Comparison of ENCODE assay signal across 8 mouse cellular contexts in the genomic region with DNA sequence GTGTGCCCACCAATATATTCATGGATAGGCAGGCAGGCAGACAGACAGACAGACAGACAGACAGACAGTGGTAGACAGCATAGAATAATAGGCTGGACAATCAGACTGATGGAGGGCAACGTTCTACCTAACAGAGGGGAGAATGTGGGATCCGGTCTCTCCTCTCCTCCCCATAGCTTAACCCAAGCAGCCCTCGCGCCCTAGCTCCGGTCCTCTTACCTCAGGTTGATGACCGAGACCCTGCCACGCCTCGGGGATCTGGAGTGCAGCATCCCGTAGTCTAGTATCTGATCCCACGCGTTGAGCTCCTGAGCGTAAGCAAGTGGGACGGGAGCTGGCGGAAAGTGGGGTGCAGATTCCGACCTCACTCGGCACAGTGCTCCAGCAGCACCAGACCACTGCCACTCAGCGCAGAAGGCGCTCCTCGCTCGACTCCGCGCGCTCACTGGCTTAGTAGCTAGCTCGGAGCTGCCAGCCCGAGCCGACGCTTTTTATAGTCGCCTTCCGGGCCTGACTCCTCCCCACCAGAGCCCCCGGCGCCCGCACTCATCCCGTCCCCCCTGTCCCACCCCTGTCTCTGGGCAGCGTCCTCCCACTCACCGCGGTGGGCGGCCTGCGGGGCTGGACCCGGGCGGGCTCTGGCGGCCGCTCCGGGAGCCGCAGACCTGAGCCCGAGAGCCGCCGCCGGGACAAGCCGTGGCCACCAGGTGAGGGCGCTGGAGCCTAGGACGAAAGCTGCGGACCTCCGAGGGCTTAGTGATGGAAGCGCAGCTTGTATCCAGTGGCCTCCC. TPM values are rescaled to one million over a fixed set of nuclear protein-coding genes. Genes with fewer than 3 reads are reported as not detected.
DNase-seq lines count a peak whose midpoint lies in the region; ATAC-seq and TF ChIP-seq lines count a peak whose summit lies in the region.

A gene (minus strand): TSS at position 464 of the 791 bp plus-strand sequence.

- no peaks in the 10 kb centered on the region for H3K9me3 ChIP-seq in E14TG2a.4 (ENCODE audit: low read length)
- no peaks in the 10 kb centered on the region for H3K9me3 ChIP-seq in forebrain, embryonic 16.5 days (ENCODE audit: control insufficient read depth, low read length)
- H3K9me3 ChIP-seq in liver, embryonic 14.5 days (ENCODE audit: control insufficient read depth, low read length), result no peaks in the 10 kb centered on the region
- no peaks in the 10 kb centered on the region for H3K9me3 ChIP-seq in neural tube, embryonic 12.5 days
- H3K9me3 ChIP-seq in stomach, postnatal 0 days (ENCODE audit: control insufficient read depth, low read length), result no peaks in the 10 kb centered on the region

- WGBS in forebrain, embryonic 16.5 days, result under 1% methylated on average over 54 of the region's 54 CpGs
- WGBS in liver, embryonic 14.5 days (ENCODE audit: insufficient replicate concordance), result 2% methylated on average over 54 of the region's 54 CpGs
- under 1% methylated on average over 54 of the region's 54 CpGs for whole genome bisulfite sequencing in neural tube, embryonic 12.5 days
- WGBS in stomach, postnatal 0 days, result 1% methylated on average over 54 of the region's 54 CpGs

- peak; percentile 90 for ATAC-seq in forebrain, embryonic 16.5 days
- ATAC-seq in liver, embryonic 14.5 days (ENCODE audit: insufficient read depth), result no peak
- ATAC-seq in neural tube, embryonic 12.5 days (ENCODE audit: low FRiP score, low read depth), result peak; percentile 84
- peak; percentile 71 for ATAC-seq in stomach, postnatal 0 days (ENCODE audit: low FRiP score, low TSS enrichment)

- intact Hi-C loops in heart, postnatal 14 days (cut with DNase I), result loop anchor here (1.0 to 2.0 kb wide), 4 partner anchors 65 to 269 kb away; a partner anchor contains a TSS

- peaks cover 11% of the 10 kb centered on the region for H3K4me1 ChIP-seq in E14TG2a.4 (replicated peaks; ENCODE audit: low read depth, low read length)
- peaks cover 12% of the 10 kb centered on the region for H3K4me1 ChIP-seq in forebrain, embryonic 16.5 days (replicated peaks; ENCODE audit: control insufficient read depth, insufficient read depth, low read length)
- no peaks in the 10 kb centered on the region for H3K4me1 ChIP-seq in liver, embryonic 14.5 days (replicated peaks; ENCODE audit: control insufficient read depth in 2 of 2, insufficient read depth in 2 of 2, low read length in 1 of 2)
- H3K4me1 ChIP-seq in neural tube, embryonic 12.5 days, result peaks cover 14% of the 10 kb centered on the region
- no peaks in the 10 kb centered on the region for H3K4me1 ChIP-seq in stomach, postnatal 0 days (replicated peaks; ENCODE audit: control insufficient read depth, insufficient read depth)

- no peak for TF ChIP-seq CTCF in E14TG2a.4 (conservative IDR thresholded peaks at IDR 0.05; ENCODE audit: low read length)
- peak; percentile 69 for TF ChIP-seq CTCF in liver, embryonic 14.5 days (IDR thresholded peaks at IDR 0.05; ENCODE audit: low read depth)
- TF ChIP-seq CTCF in stomach, postnatal 0 days (IDR thresholded peaks at IDR 0.05; ENCODE audit: low read depth), result peak; percentile 84

- peak; percentile 85 for DNase-seq in cerebellum, adult 11-12 months
- DNase-seq in heart, postnatal 14 days, result peak; percentile 85 to 90
- DNase-seq in kidney, postnatal 4 days, result peak; percentile 92 to 94
- DNase-seq in liver, embryonic 14.5 days (ENCODE audit: low read depth in 3 of 3, low spot score in 3 of 3), result peak in 1 of 3 experiments; percentile 4
- peak; percentile 86 for DNase-seq in stomach, postnatal 0 days (ENCODE audit: low spot score)

- H3K9ac ChIP-seq in forebrain, embryonic 16.5 days (replicated peaks; ENCODE audit: low read depth, low read length), result peak within 1 kb of the TSS; percentile 58
- H3K9ac ChIP-seq in liver, embryonic 14.5 days (replicated peaks), result no peak within 1 kb of the TSS
- peak within 1 kb of the TSS; percentile 33 for H3K9ac ChIP-seq in neural tube, embryonic 12.5 days
- H3K9ac ChIP-seq in stomach, postnatal 0 days (ENCODE audit: low read length), result no peak within 1 kb of the TSS; the same call in 1 of the 2 replicates

- peak within 1 kb of the TSS; percentile 69 for H3K4me2 ChIP-seq in forebrain, embryonic 16.5 days (ENCODE audit: low read length)
- peak within 1 kb of the TSS; percentile 44 for H3K4me2 ChIP-seq in liver, embryonic 14.5 days (ENCODE audit: low read depth)
- peak within 1 kb of the TSS; percentile 82 for H3K4me2 ChIP-seq in neural tube, embryonic 12.5 days (replicated peaks)
- peak within 1 kb of the TSS; percentile 69 for H3K4me2 ChIP-seq in stomach, postnatal 0 days (replicated peaks; ENCODE audit: low read depth)

- no peak for TF ChIP-seq EP300 in liver, embryonic 14.5 days (IDR thresholded peaks at IDR 0.05; ENCODE audit: low read depth)
- TF ChIP-seq EP300 in stomach, postnatal 0 days (optimal IDR thresholded peaks at IDR 0.05), result no peak

- H3K27me3 ChIP-seq in E14TG2a.4 (ENCODE audit: insufficient read depth, low read length), result peaks cover 40% of the 10 kb centered on the region
- 0 out of 2 replicates have a peak, but pooled peaks cover 6% of the 10 kb centered on the region for H3K27me3 ChIP-seq in forebrain, embryonic 16.5 days (replicated peaks; ENCODE audit: control insufficient read depth, insufficient read depth, low read length)
- H3K27me3 ChIP-seq in liver, embryonic 14.5 days (ENCODE audit: control insufficient read depth, insufficient read depth, low read length), result peaks cover 28% of the 10 kb centered on the region
- H3K27me3 ChIP-seq in neural tube, embryonic 12.5 days (replicated peaks), result peaks cover 34% of the 10 kb centered on the region
- peaks cover 6% of the 10 kb centered on the region for H3K27me3 ChIP-seq in stomach, postnatal 0 days (ENCODE audit: control insufficient read depth, insufficient read depth, low read length)

- H3K36me3 ChIP-seq in E14TG2a.4 (ENCODE audit: insufficient read depth, low read length), result no peaks in the 10 kb centered on the region
- no peaks in the 10 kb centered on the region for H3K36me3 ChIP-seq in forebrain, embryonic 16.5 days (ENCODE audit: control insufficient read depth, insufficient read depth)
- no peaks in the 10 kb centered on the region for H3K36me3 ChIP-seq in liver, embryonic 14.5 days (replicated peaks; ENCODE audit: control insufficient read depth, insufficient read depth, low read depth)
- H3K36me3 ChIP-seq in neural tube, embryonic 12.5 days, result no peaks in the 10 kb centered on the region
- no peaks in the 10 kb centered on the region for H3K36me3 ChIP-seq in stomach, postnatal 0 days (ENCODE audit: control insufficient read depth, insufficient read depth, low read length)

- no peak within 1 kb of the TSS for H3K27ac ChIP-seq in forebrain, embryonic 16.5 days (ENCODE audit: low read length)
- H3K27ac ChIP-seq in liver, embryonic 14.5 days, result no peak within 1 kb of the TSS
- no peak within 1 kb of the TSS for H3K27ac ChIP-seq in neural tube, embryonic 12.5 days
- H3K27ac ChIP-seq in stomach, postnatal 0 days (replicated peaks), result no peak within 1 kb of the TSS

- H3K4me3 ChIP-seq in E14TG2a.4 (replicated peaks; ENCODE audit: low read length), result peak within 1 kb of the TSS; percentile 76
- H3K4me3 ChIP-seq in forebrain, embryonic 16.5 days (replicated peaks; ENCODE audit: low read length), result peak within 1 kb of the TSS; percentile 56
- H3K4me3 ChIP-seq in liver, embryonic 14.5 days (ENCODE audit: insufficient read depth in 1 of 2, low read depth in 2 of 2, low read length in 2 of 2), result 0 out of 4 replicates have a peak within 1 kb of the TSS, but pooled peaks of 1 of the 2 experiments have one; percentile 23
- H3K4me3 ChIP-seq in neural tube, embryonic 12.5 days, result peak within 1 kb of the TSS; percentile 49
- H3K4me3 ChIP-seq in stomach, postnatal 0 days (ENCODE audit: low read depth, low read length), result peak within 1 kb of the TSS; percentile 42

RNA-seq across cellular contexts. Expression of the gene that starts here (rescaled TPM):
- 0.51 and 0.60 TPM in 2 replicates for polyA plus RNA-seq in forebrain, embryonic 16.5 days (2015; fragmentation: Nextera tagmentation; extraction: Ambion mirVana)
- total RNA-seq in heart, postnatal 14 days (2021), result under 1 TPM; 0.41 to 0.68 TPM
- 0.02 TPM in 1 of 2 replicates, not detected in the other for polyA plus RNA-seq in liver, embryonic 14.5 days (2012; rRNA removed)
- polyA plus RNA-seq in liver, embryonic 14.5 days (2014; fragmentation: Nextera tagmentation; extraction: Ambion mirVana), result 0.06 TPM in 1 of 2 replicates, not detected in the other
- polyA plus RNA-seq in neural tube, embryonic 12.5 days (2016; fragmentation: Nextera tagmentation; extraction: Ambion mirVana), result 0.08 and 0.20 TPM in 2 replicates
- polyA plus RNA-seq in stomach, postnatal 0 days (2015; fragmentation: Nextera tagmentation; extraction: Ambion mirVana), result 0.40 and 0.45 TPM in 2 replicates

Comparison
In these comparisons a context has a peak if more than half of its experiments do, and no peak if none do; other contexts are left out.
1. Peak in ATAC-seq, H3K4me3 ChIP-seq, H3K9ac ChIP-seq and H3K4me2 ChIP-seq in forebrain, embryonic 16.5 days; RNA of the gene not detected or under 1 TPM.
2. Peak in DNase-seq in heart, postnatal 14 days; RNA of the gene not detected or under 1 TPM.
3. Peak in ATAC-seq, H3K4me3 ChIP-seq, H3K9ac ChIP-seq and H3K4me2 ChIP-seq in neural tube, embryonic 12.5 days; RNA of the gene not detected or under 1 TPM.
4. Peak in DNase-seq, ATAC-seq, H3K4me3 ChIP-seq and H3K4me2 ChIP-seq in stomach, postnatal 0 days; RNA of the gene not detected or under 1 TPM.